Mouse (Mus musculus): ENCODE measurements around the gene Snw1. TPM values are rescaled to one million over a fixed set of nuclear protein-coding genes. Genes with fewer than 3 reads are reported as not detected.
"Not testable (repeated sequence)": the region's sequence is repeated elsewhere in the genome, so short reads cannot be mapped to it uniquely, and the experiment has no call there.

Gene Snw1
- 44.9 and 46.5 TPM in 2 replicates for polyA plus RNA-seq (2012; rRNA removed)

DNA sequence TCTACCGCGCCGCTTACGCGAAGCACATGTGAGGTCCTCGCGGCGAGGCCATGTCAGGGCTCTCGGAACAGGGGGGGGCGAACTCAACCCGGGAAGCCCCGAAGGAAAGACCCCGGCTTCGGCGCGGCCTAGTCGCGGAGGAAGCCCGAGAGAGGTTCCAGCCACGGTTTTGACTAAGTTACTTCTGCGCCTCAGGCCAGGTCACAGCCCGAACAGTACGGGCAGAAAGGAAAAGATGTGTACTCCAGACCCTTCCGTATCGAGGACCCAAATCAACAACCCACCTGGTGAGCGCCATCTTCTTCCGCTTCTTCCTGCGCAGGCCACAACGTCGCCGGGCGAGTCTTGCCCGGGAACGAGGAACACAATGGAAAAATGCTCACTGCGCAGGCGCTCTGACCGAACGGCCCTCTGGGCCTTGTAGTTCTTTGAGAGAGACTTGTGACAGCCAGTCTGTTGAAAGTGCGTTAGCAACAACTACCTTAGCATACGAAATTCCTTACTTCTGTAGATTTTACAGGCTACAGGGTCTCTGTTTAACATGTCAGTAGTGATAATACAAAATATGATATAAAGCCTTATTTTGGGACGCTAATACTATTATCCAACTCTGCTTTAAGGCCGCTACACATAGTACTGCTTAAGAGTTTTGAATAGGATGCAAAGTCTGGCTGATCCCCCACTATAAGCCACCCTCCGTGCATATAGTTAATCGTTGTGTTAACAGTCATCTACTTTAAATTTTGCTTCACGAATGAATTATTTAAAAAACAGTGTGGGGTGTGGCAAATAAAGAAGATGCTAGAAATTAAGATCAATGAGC is at the start of gene Snw1:
Gene Snw1 (minus strand): TSS at position 311 of the 823 bp plus-strand sequence.
- Histone ChIP-seq H3K27ac (ENCODE audit: insufficient read depth, low read length) (peak within 1 kb of the TSS; percentile 22), H3K4me3 (ENCODE audit: insufficient read depth, low read length) (peak within 1 kb of the TSS; percentile 55), H3K4me1 (ENCODE audit: control insufficient read depth, insufficient read depth, low read length) (peaks cover 5% of the 10 kb centered on the region)
- peak; percentile 93 for TF ChIP-seq POLR2A (IDR thresholded peaks at IDR 0.05; ENCODE audit: extremely low read depth, insufficient read depth, low read length)
- no peak for TF ChIP-seq CTCF (IDR thresholded peaks at IDR 0.05; ENCODE audit: extremely low read depth, insufficient read depth, low read length)

DNA sequence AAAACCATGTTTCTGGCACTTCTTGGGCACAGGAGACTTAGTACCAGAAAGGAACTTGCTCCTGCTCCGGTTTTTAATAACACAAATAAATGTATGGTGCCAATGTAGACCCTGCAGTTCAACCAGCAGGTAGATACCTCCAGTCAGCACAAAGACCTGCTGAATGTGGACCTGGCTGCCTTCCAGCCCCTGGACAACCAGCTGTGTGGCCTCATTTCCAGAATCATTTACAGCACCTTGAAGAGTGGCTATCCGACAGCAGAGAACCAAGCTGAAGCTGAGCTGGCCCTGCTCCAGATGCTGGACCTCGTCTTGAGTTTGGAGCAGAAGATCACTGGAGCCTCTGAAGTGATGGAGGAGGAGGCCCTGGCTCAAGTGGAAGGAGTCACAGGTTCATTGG is 47.5 kb upstream of the Snw1 start:
- H3K4me1 ChIP-seq (ENCODE audit: control insufficient read depth, insufficient read depth, low read length); H3K4me3 ChIP-seq (ENCODE audit: insufficient read depth, low read length); H3K27ac ChIP-seq (ENCODE audit: insufficient read depth, low read length): not testable (repeated sequence)

DNA sequence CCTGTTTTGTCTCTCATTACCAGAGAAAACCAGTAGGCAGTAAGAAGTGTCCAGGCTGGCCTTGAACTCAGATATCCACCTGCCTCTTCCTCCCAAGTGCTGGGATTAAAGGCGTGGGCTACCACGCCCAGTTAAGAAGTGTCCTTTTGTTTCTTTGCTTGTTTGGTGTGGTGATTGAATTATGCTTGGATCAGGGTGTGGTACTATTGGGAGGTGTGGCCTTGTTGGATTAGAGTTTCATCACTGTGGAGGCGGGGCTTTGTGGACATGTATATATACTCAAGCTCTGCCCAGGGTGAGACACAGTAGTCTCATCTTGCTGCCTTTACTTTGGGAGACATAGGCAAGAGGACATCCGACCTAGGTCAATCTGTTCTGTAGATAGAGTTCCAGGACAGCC is 41.9 kb upstream of the Snw1 start, which contains the start of gene Gm8300:
Gene Gm8300 (plus strand): TSS at position 301 of the 400 bp plus-strand sequence.
- not testable (repeated sequence) for H3K4me3 ChIP-seq (ENCODE audit: insufficient read depth, low read length); H3K27ac ChIP-seq (ENCODE audit: insufficient read depth, low read length); H3K4me1 ChIP-seq (ENCODE audit: control insufficient read depth, insufficient read depth, low read length)

DNA sequence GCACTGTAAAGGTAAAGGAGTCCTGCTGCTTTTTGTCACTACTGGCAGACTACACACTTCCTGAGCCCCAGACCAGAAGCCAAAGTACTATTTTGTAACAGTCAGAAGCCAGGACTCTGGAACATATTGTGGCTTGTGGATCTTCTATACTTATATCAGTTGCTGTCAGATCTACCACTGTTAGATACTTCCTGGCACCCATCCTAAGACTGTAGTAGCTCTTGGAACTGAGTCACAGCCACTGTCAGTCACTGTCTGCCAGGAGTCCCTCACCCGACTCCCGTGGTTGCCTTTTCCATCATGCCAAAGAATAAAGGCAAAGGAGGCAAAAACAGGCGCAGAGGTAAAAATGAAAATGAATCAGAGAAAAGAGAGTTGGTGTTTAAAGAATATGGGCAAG is 22.3 kb upstream of the Snw1 start, which contains the start of gene Gm5788:
Gene Gm5788 (plus strand): TSS at position 301 of the 400 bp plus-strand sequence.
- not testable (repeated sequence) for H3K4me3 ChIP-seq (ENCODE audit: insufficient read depth, low read length); H3K27ac ChIP-seq (ENCODE audit: insufficient read depth, low read length); H3K4me1 ChIP-seq (ENCODE audit: control insufficient read depth, insufficient read depth, low read length)

DNA sequence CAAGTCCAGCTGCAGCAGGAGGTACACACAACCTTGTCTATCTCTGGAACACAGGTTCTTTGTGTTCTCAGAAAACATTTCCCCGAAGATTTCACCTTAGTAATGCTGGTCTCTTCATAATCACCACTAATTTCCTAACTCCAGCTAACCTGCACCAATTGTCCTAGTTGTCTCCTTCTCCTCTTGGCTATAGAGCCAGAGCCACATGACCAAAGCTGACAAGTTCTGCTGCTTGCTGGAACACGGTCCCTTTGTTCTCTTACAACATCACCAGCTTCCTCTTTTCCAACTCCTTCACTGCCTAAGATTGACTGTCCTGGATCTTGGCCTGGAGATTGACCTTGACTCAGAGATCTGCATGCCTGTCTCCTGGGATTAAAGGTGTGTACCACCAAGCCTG is 16.6 kb upstream of the Snw1 start:
- not testable (repeated sequence) for H3K27ac ChIP-seq (ENCODE audit: insufficient read depth, low read length); H3K4me1 ChIP-seq (ENCODE audit: control insufficient read depth, insufficient read depth, low read length); H3K4me3 ChIP-seq (ENCODE audit: insufficient read depth, low read length)

DNA sequence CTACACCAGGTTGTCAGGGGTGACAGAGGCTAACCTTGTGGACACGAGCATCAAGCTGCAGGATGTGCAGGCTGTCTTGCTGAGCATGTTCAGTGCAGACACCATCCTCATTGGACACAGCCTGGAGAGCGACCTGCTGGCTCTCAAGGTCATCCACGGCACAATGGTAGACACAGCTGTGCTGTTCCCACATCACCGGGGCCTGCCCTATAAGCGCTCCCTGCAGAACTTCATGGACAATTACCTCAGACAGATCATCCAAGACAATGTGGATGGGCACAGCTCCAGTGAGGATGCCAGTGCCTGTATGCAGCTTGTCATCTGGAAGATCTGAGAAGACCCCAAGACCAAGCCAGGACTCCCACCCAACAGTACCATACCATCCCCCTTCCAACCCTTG is 10.4 kb upstream of the Snw1 start:
- not testable (repeated sequence) for H3K4me1 ChIP-seq (ENCODE audit: control insufficient read depth, insufficient read depth, low read length); H3K4me3 ChIP-seq (ENCODE audit: insufficient read depth, low read length); H3K27ac ChIP-seq (ENCODE audit: insufficient read depth, low read length)

DNA sequence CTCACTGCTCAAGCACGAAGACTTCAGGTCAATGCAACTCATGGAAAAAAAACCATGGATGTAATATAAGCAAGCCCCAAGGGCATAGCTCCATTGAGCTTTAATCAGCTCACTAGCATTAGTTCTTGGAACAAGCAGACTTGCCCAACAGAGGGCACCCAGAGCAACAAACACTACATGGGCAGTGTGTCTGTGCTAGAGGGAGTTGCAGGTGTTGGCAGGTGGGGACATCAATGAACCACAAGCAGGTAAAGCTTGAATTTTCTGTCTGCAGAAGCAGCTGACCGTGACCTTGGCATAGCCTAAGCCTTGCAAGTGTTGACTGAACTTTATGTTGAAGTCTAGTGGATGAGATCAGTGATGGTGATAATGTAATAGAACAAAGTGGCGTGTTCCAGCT is 2.7 kb upstream of the Snw1 start:
- Histone ChIP-seq H3K4me1 (ENCODE audit: control insufficient read depth, insufficient read depth, low read length) (peaks cover 5% of the 10 kb centered on the region), H3K27ac (ENCODE audit: insufficient read depth, low read length) (no peak overlapping the region), H3K4me3 (ENCODE audit: insufficient read depth, low read length) (no peak overlapping the region)
- TF ChIP-seq CTCF (IDR thresholded peaks at IDR 0.05; ENCODE audit: extremely low read depth, insufficient read depth, low read length): no peak
- TF ChIP-seq POLR2A (IDR thresholded peaks at IDR 0.05; ENCODE audit: extremely low read depth, insufficient read depth, low read length): no peak

DNA sequence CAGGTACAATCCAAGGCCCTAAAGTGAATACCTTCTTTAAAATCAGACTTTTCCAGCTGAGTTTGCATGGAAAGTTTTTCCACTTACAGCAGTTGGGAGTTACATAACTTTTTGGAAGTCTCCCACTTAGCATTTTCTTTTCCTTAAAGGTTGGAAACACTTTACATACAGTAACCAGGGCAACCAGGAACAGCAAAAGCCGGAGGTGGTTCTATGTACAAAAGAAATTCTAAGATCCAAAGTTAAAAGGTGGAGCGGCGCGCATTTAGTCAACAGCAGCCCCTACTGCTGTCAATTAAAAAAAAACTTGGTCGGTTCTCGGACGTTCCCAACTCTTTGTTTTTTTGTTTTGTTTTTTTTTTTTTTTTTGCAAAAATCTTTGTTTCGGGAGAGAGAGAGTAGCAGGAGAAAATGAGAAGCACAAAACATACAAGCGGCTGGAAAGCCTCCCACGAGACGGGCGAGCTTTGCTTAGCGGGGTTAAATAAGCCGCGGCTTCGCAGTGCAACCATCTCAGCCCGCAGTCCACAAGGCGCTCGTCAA is 582 bp downstream of the Snw1 start:
- TF ChIP-seq CTCF (IDR thresholded peaks at IDR 0.05; ENCODE audit: extremely low read depth, insufficient read depth, low read length) (no peak), POLR2A (IDR thresholded peaks at IDR 0.05; ENCODE audit: extremely low read depth, insufficient read depth, low read length) (no peak)
- H3K4me3 ChIP-seq (ENCODE audit: insufficient read depth, low read length): peak overlapping the region; percentile 55
- peaks cover 9% of the 10 kb centered on the region for H3K4me1 ChIP-seq (ENCODE audit: control insufficient read depth, insufficient read depth, low read length)
- H3K27ac ChIP-seq (ENCODE audit: insufficient read depth, low read length): peak overlapping the region; percentile 22

DNA sequence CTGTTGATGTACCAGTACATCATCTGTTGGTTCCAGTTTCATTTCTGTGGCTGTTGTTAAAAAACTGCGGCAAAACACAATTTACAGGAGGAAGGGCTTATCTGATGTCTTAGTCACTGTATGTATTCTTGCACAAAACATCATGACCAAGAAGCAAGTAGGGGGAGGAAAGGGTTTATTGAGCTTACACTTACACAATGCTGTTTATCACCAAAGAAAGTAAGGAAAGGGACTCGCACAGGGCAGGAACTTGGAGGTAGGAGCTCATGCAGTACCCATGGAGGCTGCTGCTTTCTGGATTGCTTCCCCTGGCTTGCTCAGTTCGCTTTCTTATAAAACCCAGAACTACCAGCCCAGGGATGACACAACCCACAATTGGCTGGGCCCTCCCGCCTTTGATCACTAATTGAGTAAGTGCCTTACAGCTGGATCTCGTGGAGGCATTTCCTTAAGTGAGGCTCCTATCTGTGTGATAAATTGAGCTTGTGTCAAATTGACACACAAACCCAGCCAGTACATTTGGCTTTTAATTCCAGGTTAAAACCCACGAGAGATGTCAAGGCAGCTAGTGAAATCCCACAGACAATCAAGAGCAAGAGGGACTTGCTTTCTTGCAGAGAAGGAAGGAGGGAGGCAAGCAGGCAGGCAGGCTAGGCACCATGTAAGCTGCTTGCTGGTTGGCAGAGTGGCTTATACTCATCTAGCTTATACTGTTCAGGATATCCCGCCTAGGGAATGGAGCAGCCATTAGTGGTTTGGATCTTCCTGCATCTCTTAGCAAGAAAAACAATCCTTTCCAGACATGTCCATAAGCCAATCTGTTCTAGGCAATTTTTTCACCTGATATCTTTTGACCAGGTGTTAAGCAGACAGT is 1.6 kb downstream of the Snw1 start:
- TF ChIP-seq POLR2A (IDR thresholded peaks at IDR 0.05; ENCODE audit: extremely low read depth, insufficient read depth, low read length): no peak
- no peak for TF ChIP-seq CTCF (IDR thresholded peaks at IDR 0.05; ENCODE audit: extremely low read depth, insufficient read depth, low read length)

DNA sequence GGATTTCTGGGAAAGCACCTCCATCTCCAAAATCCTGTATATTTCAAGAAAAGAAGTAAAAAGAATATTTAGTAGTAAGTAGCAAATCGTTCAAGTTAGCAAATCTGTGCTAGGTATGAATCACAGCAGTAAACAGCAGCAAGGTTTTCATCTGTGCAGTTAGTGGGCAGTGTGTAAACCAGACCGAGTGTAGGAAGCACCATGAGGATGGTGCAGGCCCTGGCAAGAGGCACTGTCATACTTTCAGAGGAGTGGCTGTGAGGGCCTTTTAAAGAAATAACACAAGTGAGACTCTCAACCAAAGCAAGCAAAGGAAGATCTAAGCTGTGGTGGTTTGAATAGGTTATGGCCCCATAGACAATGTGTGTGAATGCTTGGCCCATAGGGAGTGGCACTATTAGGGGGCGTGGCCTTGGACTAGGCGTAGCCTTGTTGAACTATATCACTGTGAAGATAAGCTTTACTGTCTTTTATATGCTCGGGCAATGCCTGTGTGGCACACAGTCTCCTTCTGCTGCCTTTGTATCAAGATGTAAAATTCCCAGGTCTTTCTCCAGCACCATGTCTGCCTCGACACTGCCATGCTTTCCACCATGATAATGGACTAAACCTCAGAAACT is 7.3 kb downstream of the Snw1 start:
- no peak overlapping the region for H3K27ac ChIP-seq (ENCODE audit: insufficient read depth, low read length)
- no peak for TF ChIP-seq POLR2A (IDR thresholded peaks at IDR 0.05; ENCODE audit: extremely low read depth, insufficient read depth, low read length)
- no peak for TF ChIP-seq CTCF (IDR thresholded peaks at IDR 0.05; ENCODE audit: extremely low read depth, insufficient read depth, low read length)
- no peak overlapping the region for H3K4me3 ChIP-seq (ENCODE audit: insufficient read depth, low read length)
- H3K4me1 ChIP-seq (ENCODE audit: control insufficient read depth, insufficient read depth, low read length): peaks cover 4% of the 10 kb centered on the region; the same call in 1 of the 2 replicates

More for the DNA sequence above, 1.6 kb downstream of the Snw1 start:
- Histone ChIP-seq H3K4me3 (ENCODE audit: insufficient read depth, low read length) (no peak overlapping the region), H3K27ac (ENCODE audit: insufficient read depth, low read length) (no peak overlapping the region), H3K4me1 (ENCODE audit: control insufficient read depth, insufficient read depth, low read length) (peaks cover 9% of the 10 kb centered on the region)
